Mouse (Mus musculus) limb, embryonic 14.5 days (tissue): Measurements from ENCODE around the gene Hus1. TPM values are rescaled to one million over a fixed set of nuclear protein-coding genes. Genes with fewer than 3 reads are reported as not detected.

ENCODE experiments used
- ATAC-seq: fragments of 200-750 bp; cut with Nextera tagmentation; 2 replicates; pipeline ENCODE4 v1.8.0; 2017; ENCODE audit warnings: low read depth, moderate number of reproducible peaks, moderate TSS enrichment; ENCODE audit not compliant: low FRiP score
- DNase-seq: peaks from one replicate; pipeline ENCODE4 v3.0.0-alpha.2; 2015; ENCODE audit warnings: low spot score
- H3K27ac ChIP-seq: fragments of 300-500 bp; sonication (generic); replicated peaks from 2 replicates; pipeline ENCODE4 v1.5.1; 2014; ENCODE audit warnings: low read depth, mild to moderate bottlenecking, low read length, moderate library complexity, mixed read lengths
- H3K27me3 ChIP-seq: fragments of 300-500 bp; sonication (generic); 2 replicates; pipeline ENCODE4 v1.6.1; 2014; ENCODE audit warnings: low read length, mixed read lengths; ENCODE audit not compliant: control insufficient read depth, insufficient read depth
- H3K36me3 ChIP-seq: fragments of 300-500 bp; sonication (generic); 2 replicates; pipeline ENCODE4 v1.6.1; 2014; ENCODE audit warnings: mild to moderate bottlenecking, low read length, moderate library complexity, mixed read lengths; ENCODE audit not compliant: control insufficient read depth, insufficient read depth
- H3K4me1 ChIP-seq: fragments of 300-500 bp; sonication (generic); 2 replicates; pipeline ENCODE4 v1.6.1; 2014; ENCODE audit warnings: antibody characterized with exemption, low read length, mixed read lengths; ENCODE audit not compliant: control insufficient read depth, insufficient read depth
- H3K4me2 ChIP-seq: fragments of 300-500 bp; sonication (generic); replicated peaks from 2 replicates; pipeline ENCODE4 v1.6.1; 2014; ENCODE audit warnings: low read depth, mild to moderate bottlenecking, low read length, moderate library complexity; ENCODE audit not compliant: severe bottlenecking
- H3K4me3 ChIP-seq: fragments of 300-500 bp; sonication (generic); replicated peaks from 2 replicates; pipeline ENCODE4 v1.5.1; 2014; ENCODE audit warnings: low read length
- H3K9ac ChIP-seq: fragments of 300-500 bp; sonication (generic); 2 replicates; pipeline ENCODE4 v1.6.1; 2014; ENCODE audit warnings: mild to moderate bottlenecking, low read depth, low read length, moderate library complexity; ENCODE audit not compliant: severe bottlenecking
- H3K9me3 ChIP-seq: fragments of 300-500 bp; sonication (generic); 2 replicates; pipeline ENCODE4 v1.6.1; 2016; ENCODE audit warnings: low read length; ENCODE audit not compliant: control insufficient read depth
- POLR2A ChIP-seq: fragments of 200-500 bp; IDR thresholded peaks from 2 replicates; pipeline ENCODE4 v1.8.0; 2012; ENCODE audit warnings: inconsistent platforms, mild to moderate bottlenecking, moderate library complexity, borderline replicate concordance; ENCODE audit not compliant: insufficient read depth, insufficient read length; ENCODE audit errors: extremely low read depth
- WGBS: fragments of 180-500 bp; shearing (Covaris S2); extraction: QIAGEN DNeasy Blood & Tissue Kit; methylation state at CpG from one replicate; pipeline ENCODE4 v1.1.7; 2014; 5-methylcytosine and 5-hydroxymethylcytosine counted together
- polyA plus RNA-seq, 2 experiments: library from polyadenylated mRNA; depleted of rRNA in 1 of 2; stranded (reverse) in 1 of 2; unstranded in 1 of 2; fragments of >200 nt; fragmentation: Nextera tagmentation in 1 of 2; extraction: Ambion mirVana in 1 of 2; gene quantifications; 2 replicates each; pipeline versions ENCODE4 v1.2.1 to v1.2.3; 2012 to 2014

The Hus1 gene
- polyA plus RNA-seq, 2 experiments: 11.9 to 17.0 TPM

- Histone ChIP-seq H3K36me3 (peaks cover 21% of the 10 kb centered on the region), H3K27me3 (no peaks in the 10 kb centered on the region), H3K4me1 (no peaks in the 10 kb centered on the region), H3K4me3 (no peak overlapping the region), H3K9me3 (no peaks in the 10 kb centered on the region), H3K27ac (no peak overlapping the region), H3K4me2 (no peak overlapping the region), H3K9ac (no peak overlapping the region)
- TF ChIP-seq POLR2A: no peak
- no peak for DNase-seq
- ATAC-seq: no peak
- 81% methylated on average over 4 of the region's 4 CpGs for WGBS
These were observed 22.9 kb downstream of the Hus1 start for GRCm38 (mm10) chr11:8988084-8988483.

GRCm38 (mm10) chr11:8986058-8986457 lies 24.9 kb downstream of the Hus1 start:
- H3K9ac ChIP-seq: no peak overlapping the region
- 0 out of 2 replicates have a peak, but pooled peaks cover 3% of the 10 kb centered on the region for H3K36me3 ChIP-seq
- H3K27ac ChIP-seq: no peak overlapping the region
- TF ChIP-seq POLR2A: no peak
- H3K9me3 ChIP-seq: no peaks in the 10 kb centered on the region
- ATAC-seq (no peak), DNase-seq (no peak)
- H3K4me3 ChIP-seq: no peak overlapping the region
- no peak overlapping the region for H3K4me2 ChIP-seq
- H3K4me1 ChIP-seq: no peaks in the 10 kb centered on the region
- H3K27me3 ChIP-seq: no peaks in the 10 kb centered on the region

GRCm38 (mm10) chr11:8983237-8983861 lies 27.6 kb downstream of the Hus1 start:
- ATAC-seq (no peak), DNase-seq (peak; percentile 62)
- 36% methylated on average over 6 of the region's 6 CpGs for WGBS
- Histone ChIP-seq H3K36me3 (no peaks in the 10 kb centered on the region), H3K9ac (no peak overlapping the region), H3K9me3 (no peaks in the 10 kb centered on the region), H3K27me3 (no peaks in the 10 kb centered on the region), H3K27ac (no peak overlapping the region), H3K4me2 (no peak overlapping the region), H3K4me3 (no peak overlapping the region), H3K4me1 (no peaks in the 10 kb centered on the region)
- no peak for TF ChIP-seq POLR2A

DNA sequence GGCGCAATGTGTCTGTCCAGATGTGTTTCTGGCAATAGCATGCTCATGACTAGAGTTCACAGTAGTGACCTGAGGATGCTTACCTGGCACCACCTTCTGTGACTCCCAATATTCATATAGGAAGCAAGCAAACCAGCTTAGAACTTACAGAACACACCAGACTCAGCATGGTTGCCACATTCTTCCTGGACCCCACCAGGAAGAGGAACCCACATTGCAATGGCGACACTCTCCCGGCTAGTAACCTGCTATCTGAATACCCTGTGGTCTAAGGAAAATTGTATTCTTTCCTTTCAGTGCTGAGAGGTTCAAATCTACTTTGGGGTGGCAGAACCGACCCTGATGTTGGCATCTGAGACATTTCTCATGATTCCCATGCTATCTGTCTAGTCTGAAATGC lies 32.8 kb downstream of the Hus1 start:
- Histone ChIP-seq H3K4me3 (no peak overlapping the region), H3K27me3 (no peaks in the 10 kb centered on the region), H3K9ac (no peak overlapping the region), H3K9me3 (no peaks in the 10 kb centered on the region), H3K4me2 (no peak overlapping the region), H3K27ac (no peak overlapping the region), H3K36me3 (no peaks in the 10 kb centered on the region), H3K4me1 (peaks cover 6% of the 10 kb centered on the region)
- no peak for ATAC-seq
- WGBS: 86% methylated on average over 4 of the region's 4 CpGs
- no peak for TF ChIP-seq POLR2A
- DNase-seq: no peak

GRCm38 (mm10) chr11:8973166-8973565 lies 37.8 kb downstream of the Hus1 start, which contains the start of gene Pkd1l1:
Gene Pkd1l1 (minus strand): TSS chr11:8973266.
- no peaks in the 10 kb centered on the region for H3K9me3 ChIP-seq
- no peaks in the 10 kb centered on the region for H3K27me3 ChIP-seq
- no peak within 1 kb of the TSS for H3K4me2 ChIP-seq
- no peak within 1 kb of the TSS for H3K4me3 ChIP-seq
- no peaks in the 10 kb centered on the region for H3K36me3 ChIP-seq
- WGBS: 58% methylated on average over 3 of the region's 3 CpGs
- DNase-seq (no peak), ATAC-seq (no peak)
- H3K27ac ChIP-seq: no peak within 1 kb of the TSS
- no peak within 1 kb of the TSS for H3K9ac ChIP-seq
- peaks cover 6% of the 10 kb centered on the region for H3K4me1 ChIP-seq
- no peak for TF ChIP-seq POLR2A
